Mouse (Mus musculus): ENCODE data around the gene Jam2. TPM values are rescaled to one million over a fixed set of nuclear protein-coding genes. Genes with fewer than 3 reads are reported as not detected.

The Jam2 gene
- polyA plus RNA-seq, 1 experiment, result 37.2 TPM

DNA sequence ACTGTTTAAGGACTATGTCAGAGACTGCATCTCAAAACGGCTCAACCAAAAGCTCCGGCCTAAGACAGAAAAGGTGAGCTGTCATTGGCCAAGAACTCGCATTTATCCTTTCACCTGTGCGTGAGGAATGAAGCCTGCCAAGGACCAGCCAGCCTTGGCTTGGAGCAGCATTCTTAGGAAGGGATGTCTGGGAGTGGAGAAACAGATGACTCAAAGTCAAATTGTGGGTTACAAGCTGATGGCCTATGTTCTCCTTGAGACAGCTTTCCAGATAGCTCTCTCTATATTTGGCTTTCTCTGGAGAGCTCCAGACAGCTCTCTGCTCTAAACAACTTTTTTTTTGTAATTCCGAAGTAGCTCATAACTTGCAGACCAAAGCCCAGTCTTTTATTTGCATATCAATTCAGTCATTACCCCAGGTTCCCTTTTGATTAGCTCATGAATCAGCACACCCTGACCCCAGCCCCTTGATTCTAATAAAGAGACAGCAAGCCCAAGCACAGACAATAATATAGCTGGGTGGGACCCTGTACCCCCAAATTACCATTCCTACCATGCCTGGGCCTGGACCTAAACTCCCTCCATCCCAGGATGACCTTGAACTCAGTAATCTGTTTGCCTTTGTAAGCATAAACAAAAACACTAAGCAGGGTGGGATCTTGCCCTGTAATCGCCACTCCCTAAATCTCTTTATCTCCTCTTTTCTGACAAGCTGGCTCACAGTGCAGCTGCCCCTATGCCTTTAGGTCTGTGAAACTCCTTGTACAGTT is 5.1 kb downstream of the Jam2 start:
- Histone ChIP-seq H3K79me2 (ENCODE audit: control insufficient read depth, insufficient read depth) (peaks cover 70% of the 10 kb centered on the region), H3K4me3 (no peak overlapping the region), H3ac (ENCODE audit: control insufficient read depth, insufficient read length) (no peak overlapping the region), H3K27me3 (ENCODE audit: control insufficient read depth, insufficient read depth, insufficient read length) (no peaks in the 10 kb centered on the region), H3K36me3 (ENCODE audit: control insufficient read depth, insufficient read depth) (no peaks in the 10 kb centered on the region), H3K4me2 (ENCODE audit: low read depth) (no peak overlapping the region)
- TF ChIP-seq CEBPB (IDR thresholded peaks at IDR 0.05; ENCODE audit: insufficient read depth, poor library complexity, severe bottlenecking) (no peak), TCF3 (IDR thresholded peaks at IDR 0.05; ENCODE audit: insufficient read length, low read depth) (no peak), SRF (IDR thresholded peaks at IDR 0.05; ENCODE audit: control insufficient read depth, insufficient read length, low read depth) (no peak), POLR2AphosphoS2 (IDR thresholded peaks at IDR 0.05; ENCODE audit: insufficient read length, low read depth) (no peak), USF1 (IDR thresholded peaks at IDR 0.05; ENCODE audit: low read depth) (no peak), E2F4 (IDR thresholded peaks at IDR 0.05; ENCODE audit: insufficient read depth) (no peak), MYOG (IDR thresholded peaks at IDR 0.05; ENCODE audit: control insufficient read depth in 1 of 3, insufficient read depth in 1 of 3, insufficient read length in 2 of 3, low read depth in 2 of 3) (no peak), MAX (IDR thresholded peaks at IDR 0.05; ENCODE audit: low read depth) (no peak), TCF12 (IDR thresholded peaks at IDR 0.05; ENCODE audit: insufficient read depth, poor library complexity, severe bottlenecking) (no peak)

DNA sequence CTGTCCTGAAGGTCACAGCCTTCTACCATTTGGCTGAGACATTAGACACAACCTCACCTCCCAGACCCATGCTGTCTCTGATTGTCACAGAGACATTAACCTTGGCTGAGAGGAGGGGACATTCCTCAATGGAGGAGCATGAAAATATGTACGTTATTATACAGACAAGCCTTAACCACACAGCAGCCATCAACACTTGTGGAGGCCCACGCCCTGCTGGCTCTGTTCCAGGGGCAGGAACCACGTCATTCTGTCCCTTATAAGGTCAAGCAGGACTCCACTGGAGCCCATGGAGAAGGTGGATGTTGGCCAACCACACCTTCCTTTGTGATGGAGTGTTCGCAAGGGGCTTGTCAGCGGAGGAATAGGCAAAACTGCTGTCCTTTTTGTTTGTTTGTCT is 5.8 kb downstream of the Jam2 start:
- TF ChIP-seq USF1 (IDR thresholded peaks at IDR 0.05; ENCODE audit: low read depth) (no peak), MYOG (IDR thresholded peaks at IDR 0.05; ENCODE audit: control insufficient read depth in 1 of 3, insufficient read depth in 1 of 3, insufficient read length in 2 of 3, low read depth in 2 of 3) (no peak), E2F4 (IDR thresholded peaks at IDR 0.05; ENCODE audit: insufficient read depth) (no peak), MAX (IDR thresholded peaks at IDR 0.05; ENCODE audit: low read depth) (no peak), MYOD1 (IDR thresholded peaks at IDR 0.05; ENCODE audit: control insufficient read depth in 1 of 3, insufficient read length in 2 of 3, low read depth in 2 of 3) (no peak), TCF12 (IDR thresholded peaks at IDR 0.05; ENCODE audit: insufficient read depth, poor library complexity, severe bottlenecking) (no peak), REST (IDR thresholded peaks at IDR 0.05; ENCODE audit: insufficient read depth, insufficient read length) (no peak), POLR2A (IDR thresholded peaks at IDR 0.05; ENCODE audit: insufficient read length, low read depth) (no peak), POLR2AphosphoS2 (IDR thresholded peaks at IDR 0.05; ENCODE audit: insufficient read length, low read depth) (no peak), CEBPB (IDR thresholded peaks at IDR 0.05; ENCODE audit: insufficient read depth, poor library complexity, severe bottlenecking) (no peak), TCF3 (IDR thresholded peaks at IDR 0.05; ENCODE audit: insufficient read length, low read depth) (no peak), SRF (IDR thresholded peaks at IDR 0.05; ENCODE audit: control insufficient read depth, insufficient read length, low read depth) (no peak)
- no peaks in the 10 kb centered on the region for H3K36me3 ChIP-seq (ENCODE audit: control insufficient read depth, insufficient read depth)
- H3K4me2 ChIP-seq (ENCODE audit: low read depth), result no peak overlapping the region
- H3K79me2 ChIP-seq (ENCODE audit: control insufficient read depth, insufficient read depth), result peaks cover 76% of the 10 kb centered on the region
- no peak overlapping the region for H3ac ChIP-seq (ENCODE audit: control insufficient read depth, insufficient read length)
- H3K27me3 ChIP-seq (ENCODE audit: control insufficient read depth, insufficient read depth, insufficient read length), result no peaks in the 10 kb centered on the region
- H3K4me3 ChIP-seq, result no peak overlapping the region

DNA sequence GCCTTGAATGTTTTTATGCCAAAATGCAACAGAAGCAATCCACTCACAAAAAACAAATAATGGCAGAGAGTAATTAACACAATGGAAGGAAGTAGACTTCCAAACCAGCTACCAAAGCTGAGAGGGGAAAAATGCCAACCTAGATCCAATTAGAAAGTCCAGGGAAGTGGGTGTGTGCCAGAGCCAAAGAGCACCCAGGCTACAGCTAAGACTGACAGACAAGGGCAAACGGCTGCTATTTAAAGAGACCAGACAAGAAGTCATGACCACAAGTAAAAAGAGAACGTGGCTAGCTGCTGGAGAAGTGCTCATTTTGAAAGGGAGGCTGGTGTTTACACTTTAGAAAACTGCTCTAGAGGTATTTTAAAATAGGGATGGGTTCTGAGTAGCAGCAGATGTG is 9.4 kb downstream of the Jam2 start:
- Histone ChIP-seq H3K79me2 (ENCODE audit: control insufficient read depth, insufficient read depth) (peaks cover 66% of the 10 kb centered on the region), H3ac (ENCODE audit: control insufficient read depth, insufficient read length) (no peak overlapping the region), H3K27me3 (ENCODE audit: control insufficient read depth, insufficient read depth, insufficient read length) (no peaks in the 10 kb centered on the region), H3K36me3 (ENCODE audit: control insufficient read depth, insufficient read depth) (no peaks in the 10 kb centered on the region), H3K4me3 (no peak overlapping the region), H3K4me2 (ENCODE audit: low read depth) (peak overlapping the region; percentile 68)
- no peak for TF ChIP-seq POLR2AphosphoS2 (IDR thresholded peaks at IDR 0.05; ENCODE audit: insufficient read length, low read depth)
- TF ChIP-seq MYOD1 (IDR thresholded peaks at IDR 0.05; ENCODE audit: control insufficient read depth in 1 of 3, insufficient read length in 2 of 3, low read depth in 2 of 3), result peak; percentile 19 to 75 (median 61)

DNA sequence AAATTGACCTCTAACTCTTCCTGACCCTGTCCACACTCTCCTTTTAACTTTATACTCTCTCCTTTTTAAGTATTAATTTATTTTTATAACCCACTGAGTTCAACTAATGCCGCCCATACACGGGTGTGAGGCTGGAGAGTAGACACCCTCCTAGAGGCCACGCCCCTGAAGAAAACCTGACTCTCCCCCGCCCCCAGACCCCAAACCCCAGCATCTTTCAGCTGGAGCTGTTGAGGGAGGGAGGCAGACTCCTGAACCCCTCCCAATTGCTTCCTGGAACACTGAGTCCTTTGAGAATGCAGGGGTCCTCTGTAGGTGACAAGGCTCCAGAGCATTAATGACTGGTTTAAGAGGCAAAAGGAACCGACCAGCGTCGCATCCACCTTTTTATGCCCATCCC is 11.0 kb downstream of the Jam2 start:
- H3ac ChIP-seq (ENCODE audit: control insufficient read depth, insufficient read length), result no peak overlapping the region
- no peak overlapping the region for H3K4me3 ChIP-seq
- H3K36me3 ChIP-seq (ENCODE audit: control insufficient read depth, insufficient read depth), result peaks cover 4% of the 10 kb centered on the region
- H3K4me2 ChIP-seq (ENCODE audit: low read depth), result peak overlapping the region; percentile 68
- peaks cover 59% of the 10 kb centered on the region for H3K79me2 ChIP-seq (ENCODE audit: control insufficient read depth, insufficient read depth)
- TF ChIP-seq MAX (IDR thresholded peaks at IDR 0.05; ENCODE audit: low read depth) (no peak), TCF3 (IDR thresholded peaks at IDR 0.05; ENCODE audit: insufficient read length, low read depth) (no peak), USF1 (IDR thresholded peaks at IDR 0.05; ENCODE audit: low read depth) (no peak)
- H3K27me3 ChIP-seq (ENCODE audit: control insufficient read depth, insufficient read depth, insufficient read length), result no peaks in the 10 kb centered on the region

- H3K4me2 ChIP-seq (ENCODE audit: low read depth), result no peak overlapping the region
- peaks cover 20% of the 10 kb centered on the region for H3K79me2 ChIP-seq (ENCODE audit: control insufficient read depth, insufficient read depth)
- H3K27me3 ChIP-seq (ENCODE audit: control insufficient read depth, insufficient read depth, insufficient read length), result no peaks in the 10 kb centered on the region
- TF ChIP-seq POLR2A (IDR thresholded peaks at IDR 0.05; ENCODE audit: insufficient read length, low read depth), result no peak
- TF ChIP-seq MYOG (IDR thresholded peaks at IDR 0.05; ENCODE audit: control insufficient read depth in 1 of 3, insufficient read depth in 1 of 3, insufficient read length in 2 of 3, low read depth in 2 of 3), result peak in 2 of 3 experiments; percentile 22 to 25
- peak in 1 of 3 experiments; percentile 73 for TF ChIP-seq MYOD1 (IDR thresholded peaks at IDR 0.05; ENCODE audit: control insufficient read depth in 1 of 3, insufficient read length in 2 of 3, low read depth in 2 of 3)
- no peak for TF ChIP-seq POLR2AphosphoS2 (IDR thresholded peaks at IDR 0.05; ENCODE audit: insufficient read length, low read depth)
- no peak overlapping the region for H3ac ChIP-seq (ENCODE audit: control insufficient read depth, insufficient read length)
- peaks cover 4% of the 10 kb centered on the region for H3K36me3 ChIP-seq (ENCODE audit: control insufficient read depth, insufficient read depth)
- H3K4me3 ChIP-seq, result no peak overlapping the region
Measured at GRCm38 (mm10) chr16:84790595-84791165, 16.8 kb downstream of the Jam2 start.
